Mouse (Mus musculus) brain, adult 2 months (tissue): ENCODE results near the gene Ifitm6.
"Not testable (repeated sequence)": the region's sequence is repeated elsewhere in the genome, so short reads cannot be mapped to it uniquely, and the experiment has no call there.

Experiments
- DNase-seq: peaks from one replicate; pipeline ENCODE4 v3.0.0; 2011; ENCODE audit warnings: low read depth, low spot score

The Ifitm6 gene

GRCm38 (mm10) chr7:140971479-140972171 is 46.1 kb downstream of the Ifitm6 start:
- DNase-seq, result no peak

- DNase-seq, result no peak
Observed at GRCm38 (mm10) chr7:140970931-140971330, 46.8 kb downstream of the Ifitm6 start.

- DNase-seq, result not testable (repeated sequence)
Observed at GRCm38 (mm10) chr7:140968710-140969109, 49.0 kb downstream of the Ifitm6 start.

GRCm38 (mm10) chr7:140967862-140968591 is 49.7 kb downstream of the Ifitm6 start:
- DNase-seq, result no peak

GRCm38 (mm10) chr7:140966921-140967320 is 50.8 kb downstream of the Ifitm6 start, which contains the start of gene Ifitm1:
Gene Ifitm1, plus strand, starts transcription at chr7:140967221.
- DNase-seq, result no peak
